Mouse (Mus musculus) embryo, embryonic 10 days (tissue): ENCODE results near the gene Gm10762.
A peak's percentile ranks its signal among the peaks of the same experiment; 100 is the strongest.

Experiments
- DNase-seq: peaks from one replicate; pipeline ENCODE4 v3.0.0-alpha.2; 2015; ENCODE audit warnings: low spot score

Gene Gm10762

GRCm38 (mm10) chr2:128967661-128968441, at the start of gene Gm10762:
Gene Gm10762, minus strand, starts transcription at chr2:128967725.
- peak; percentile 83 for DNase-seq

DNA sequence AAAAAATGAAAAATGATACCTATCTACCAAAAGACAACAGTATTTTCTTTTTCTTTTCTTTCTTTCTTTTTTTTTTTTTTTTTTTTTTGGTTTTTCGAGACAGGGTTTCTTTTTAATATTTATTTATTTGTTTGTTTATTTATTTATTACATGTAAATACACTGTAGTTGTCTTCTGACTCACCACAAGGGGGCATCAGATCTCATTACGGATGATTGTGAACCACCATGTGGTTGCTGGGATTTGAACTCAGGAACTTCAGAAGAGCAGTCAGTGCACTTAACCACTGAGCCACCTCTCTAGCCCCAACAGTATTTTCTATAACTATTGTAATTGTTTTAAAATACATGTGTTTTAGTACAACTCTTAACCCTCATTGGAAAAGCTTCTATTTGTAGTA, 41.3 kb upstream of the Gm10762 start:
- DNase-seq, result peak; percentile 10

DNA sequence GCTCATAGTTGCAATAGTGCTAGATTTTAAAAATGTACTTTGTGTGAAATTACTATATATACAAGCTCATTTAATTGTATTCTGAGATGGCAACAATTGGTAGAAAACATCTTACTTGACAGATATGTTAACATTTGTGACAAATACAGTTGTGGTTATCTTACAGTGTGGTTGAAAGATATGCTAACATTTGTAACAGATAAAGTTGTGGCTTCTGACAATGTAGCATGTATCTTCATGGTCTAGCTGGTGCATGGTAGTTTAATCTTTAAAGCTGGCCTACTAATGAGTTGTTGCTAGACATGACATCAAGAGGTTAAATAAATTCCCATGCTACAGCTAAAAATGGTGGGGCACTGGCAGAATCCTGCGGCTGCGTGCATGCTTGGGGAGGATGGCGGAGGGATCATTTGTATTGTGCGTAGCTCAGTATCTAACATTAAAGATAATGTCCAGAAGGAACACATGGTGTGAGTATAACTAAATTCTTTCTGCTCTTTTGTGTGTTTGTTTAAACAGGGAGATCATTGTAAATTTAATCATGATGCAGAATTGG, 38.7 kb upstream of the Gm10762 start:
- no peak for DNase-seq

DNA sequence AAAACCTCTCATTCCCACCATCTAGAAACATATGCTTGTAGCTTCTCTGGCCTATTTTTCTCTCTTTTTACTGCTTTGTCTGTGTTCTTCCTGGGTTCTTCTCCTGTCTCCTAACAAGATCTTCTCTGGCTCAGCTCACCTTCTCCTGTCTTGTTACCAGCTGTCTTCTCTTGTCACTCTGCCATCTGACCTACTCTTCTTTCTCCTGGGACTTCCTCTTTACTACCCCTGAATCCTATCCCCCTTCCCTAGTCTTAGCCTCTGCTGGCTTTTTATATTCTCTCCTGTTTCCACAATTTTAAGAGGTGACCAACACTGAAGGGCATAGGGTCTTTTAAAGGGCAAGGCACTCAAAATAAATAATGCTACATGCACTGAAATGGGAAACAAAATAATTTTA, 37.3 kb upstream of the Gm10762 start:
- DNase-seq, result no peak

DNA sequence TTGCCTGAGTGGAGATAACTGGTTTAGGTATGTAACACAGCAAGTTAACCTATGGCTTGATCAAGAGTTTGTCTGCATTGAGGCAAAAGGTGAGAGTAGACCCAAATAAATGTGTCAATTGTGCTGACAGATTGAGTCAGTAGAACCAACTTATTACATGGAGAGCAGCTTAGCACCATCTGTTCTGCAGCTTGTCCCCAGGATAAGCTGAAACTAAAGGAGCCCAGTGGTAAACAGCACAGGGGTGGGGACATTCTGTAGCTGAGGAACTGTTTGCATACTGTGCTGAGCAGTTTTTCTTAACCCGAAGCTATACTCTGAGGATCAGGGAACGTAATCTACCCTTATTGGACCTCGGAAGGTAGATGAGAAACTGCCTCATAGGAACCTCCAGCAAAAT, 17.2 kb upstream of the Gm10762 start:
- DNase-seq, result no peak

DNA sequence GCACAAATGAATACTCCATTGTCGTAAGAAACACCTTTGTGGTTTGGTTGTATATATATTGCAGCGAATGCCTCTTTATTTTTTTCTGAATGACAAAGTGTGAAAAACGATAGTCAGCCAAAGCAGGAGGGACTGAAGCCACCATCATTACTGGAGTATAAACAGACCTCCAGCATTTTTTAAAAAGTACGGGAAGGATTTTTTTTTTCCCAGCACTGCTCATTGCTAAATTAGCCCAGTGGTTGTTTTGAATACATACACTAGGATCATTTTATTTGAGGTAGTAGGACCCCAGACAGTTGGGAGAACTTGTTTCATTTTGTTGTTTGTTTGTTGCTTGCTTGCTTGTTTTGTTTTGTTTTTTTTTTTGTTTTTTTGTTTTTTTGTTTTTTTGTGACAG, 8.0 kb upstream of the Gm10762 start:
- no peak for DNase-seq

DNA sequence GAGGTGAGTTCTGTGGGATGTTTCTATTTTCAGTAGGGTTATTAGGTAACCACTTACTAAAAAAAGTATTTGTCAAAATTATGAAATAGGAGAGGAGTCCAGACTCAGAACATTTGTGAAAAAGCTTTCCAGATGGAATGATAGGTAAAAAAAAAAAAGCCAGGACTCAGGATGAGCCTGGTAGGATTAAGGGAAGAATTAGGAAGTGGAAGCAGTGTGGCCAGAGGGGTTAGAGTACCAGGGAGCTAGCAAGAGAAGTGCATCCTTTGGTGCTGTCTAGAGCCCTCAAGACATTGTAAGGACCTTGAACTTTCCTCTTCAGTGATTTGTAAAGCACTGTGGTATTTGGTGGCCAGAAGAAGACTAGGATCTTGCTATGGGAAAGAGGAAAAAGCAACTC, 4.8 kb upstream of the Gm10762 start:
- no peak for DNase-seq

GRCm38 (mm10) chr2:128968475-128969083, 1.1 kb upstream of the Gm10762 start:
- no peak for DNase-seq

- DNase-seq, result peak; percentile 98
These were observed 614 bp downstream of the Gm10762 start, which contains the start of gene Zc3h6 for GRCm38 (mm10) chr2:128966641-128967580. Gene Zc3h6, plus strand, starts transcription at chr2:128967402.

DNA sequence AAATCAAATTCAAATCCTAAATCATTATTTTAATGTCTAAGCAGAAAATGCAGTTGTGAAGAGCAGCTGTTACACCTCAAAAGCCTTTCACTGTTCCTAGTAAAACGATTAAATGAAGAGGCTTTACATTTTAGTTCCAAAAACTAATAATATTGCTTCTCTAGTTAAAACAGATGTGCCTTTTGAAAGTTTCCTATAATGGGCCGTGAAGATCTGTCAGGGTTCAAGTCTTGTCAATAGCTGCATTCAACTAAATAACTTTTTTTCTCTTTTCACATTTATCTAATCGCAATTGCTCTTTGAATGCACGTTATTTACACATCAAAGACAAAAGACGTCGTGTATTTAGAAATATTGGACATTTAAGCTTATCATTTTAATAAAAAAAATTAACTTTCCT, 1.3 kb downstream of the Gm10762 start:
- no peak for DNase-seq

GRCm38 (mm10) chr2:128965505-128966105, 1.9 kb downstream of the Gm10762 start:
- DNase-seq, result peak; percentile 54

DNA sequence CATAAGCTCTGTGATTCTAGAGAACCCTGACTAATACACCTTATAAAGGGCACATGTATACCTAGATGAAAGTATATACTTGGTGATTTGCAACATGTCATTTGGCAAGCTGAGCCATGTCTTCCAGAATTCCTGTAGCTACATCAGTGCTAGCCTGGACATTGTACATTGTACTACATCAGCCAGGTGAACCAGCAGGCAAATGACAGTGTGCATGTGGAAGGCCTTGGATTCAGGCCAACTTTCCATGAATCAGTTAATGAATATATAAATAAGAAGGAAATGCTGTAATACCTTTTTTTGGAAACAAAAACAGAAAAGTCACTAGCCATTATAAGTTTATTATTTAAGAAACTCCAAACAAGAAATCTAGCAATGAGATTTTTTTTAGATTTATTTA, 13.3 kb downstream of the Gm10762 start:
- no peak for DNase-seq

GRCm38 (mm10) chr2:128947962-128948588, 19.4 kb downstream of the Gm10762 start:
- peak; percentile 86 for DNase-seq

- DNase-seq, result peak; percentile 100
These were observed 23.7 kb downstream of the Gm10762 start, which contains the start of gene Zc3h8 for GRCm38 (mm10) chr2:128943538-128944528. Gene Zc3h8, minus strand, starts transcription at chr2:128944077.

- no peak for DNase-seq
These were observed 31.3 kb downstream of the Gm10762 start for GRCm38 (mm10) chr2:128936256-128936655.

GRCm38 (mm10) chr2:128930704-128931103, 36.8 kb downstream of the Gm10762 start:
- DNase-seq, result no peak

GRCm38 (mm10) chr2:128928446-128928845, 39.1 kb downstream of the Gm10762 start:
- DNase-seq, result no peak

GRCm38 (mm10) chr2:128924799-128925198, 42.7 kb downstream of the Gm10762 start:
- DNase-seq, result no peak
